Mouse (Mus musculus) neural tube, embryonic 14.5 days (tissue): ENCODE measurements around the gene Rnls. TPM values are rescaled to one million over a fixed set of nuclear protein-coding genes. Genes with fewer than 3 reads are reported as not detected.

ENCODE experiments used
- ATAC-seq: fragments of 200-750 bp; cut with Nextera tagmentation; 2 replicates; pipeline ENCODE4 v1.8.0; 2017; ENCODE audit warnings: low read depth, mild to moderate bottlenecking, moderate TSS enrichment, moderate library complexity
- H3K27ac ChIP-seq: fragments of 300-500 bp; sonication (generic); 2 replicates; pipeline ENCODE4 v1.5.1; 2014; ENCODE audit warnings: low read depth, mild to moderate bottlenecking, control low read depth, low read length, moderate library complexity, mixed read lengths
- H3K27me3 ChIP-seq: fragments of 300-500 bp; sonication (generic); 2 replicates; pipeline ENCODE4 v1.6.1; 2014; ENCODE audit warnings: low read length; ENCODE audit not compliant: control insufficient read depth, insufficient read depth
- H3K36me3 ChIP-seq: fragments of 300-500 bp; sonication (generic); 2 replicates; pipeline ENCODE4 v1.6.1; 2014; ENCODE audit warnings: low read length, mixed read lengths; ENCODE audit not compliant: control insufficient read depth, insufficient read depth
- H3K4me1 ChIP-seq: fragments of 300-500 bp; sonication (generic); 2 replicates; pipeline ENCODE4 v1.6.1; 2014; ENCODE audit warnings: low read length; ENCODE audit not compliant: control insufficient read depth, insufficient read depth
- H3K4me2 ChIP-seq: fragments of 300-500 bp; sonication (generic); 2 replicates; pipeline ENCODE4 v1.6.1; 2014; ENCODE audit warnings: mild to moderate bottlenecking, low read depth, low read length, control low read depth
- H3K4me3 ChIP-seq: fragments of 300-500 bp; sonication (generic); 2 replicates; pipeline ENCODE4 v1.5.1; 2014; ENCODE audit warnings: low read depth, low read length, control low read depth, mixed read lengths
- H3K9ac ChIP-seq: fragments of 300-500 bp; sonication (generic); replicated peaks from 2 replicates; pipeline ENCODE4 v1.6.1; 2014; ENCODE audit warnings: low read depth, mild to moderate bottlenecking, control low read depth, low read length, mixed read lengths
- H3K9me3 ChIP-seq: fragments of 300-500 bp; sonication (generic); 2 replicates; pipeline ENCODE4 v1.6.1; 2016; ENCODE audit warnings: low read length; ENCODE audit not compliant: control insufficient read depth
- WGBS: fragments of 180-500 bp; shearing (Covaris S2); extraction: QIAGEN DNeasy Blood & Tissue Kit; methylation state at CpG from one replicate; pipeline ENCODE4 v1.1.7; 2014; 5-methylcytosine and 5-hydroxymethylcytosine counted together
- polyA plus RNA-seq: library from polyadenylated mRNA; unstranded; fragments of >200 nt; fragmentation: Nextera tagmentation; extraction: Ambion mirVana; gene quantifications from 2 replicates; pipeline ENCODE4 v1.2.1, GENCODE M21; 2014

The Rnls gene
- polyA plus RNA-seq, 1 experiment from 2014 or later: 12.2 TPM

- H3K9ac ChIP-seq: no peak overlapping the region
- no peak overlapping the region for H3K4me2 ChIP-seq
- no peaks in the 10 kb centered on the region for H3K36me3 ChIP-seq
- no peaks in the 10 kb centered on the region for H3K4me1 ChIP-seq
- H3K9me3 ChIP-seq: no peaks in the 10 kb centered on the region
- WGBS: 90% methylated on average over 1 of the region's 1 CpGs
- ATAC-seq: no peak
- no peak overlapping the region for H3K4me3 ChIP-seq
- H3K27me3 ChIP-seq: no peaks in the 10 kb centered on the region
- H3K27ac ChIP-seq: no peak overlapping the region
Observed at GRCm38 (mm10) chr19:33159192-33159591, 232.9 kb downstream of the Rnls start.

GRCm38 (mm10) chr19:33158234-33158633 is 233.9 kb downstream of the Rnls start:
- Histone ChIP-seq H3K4me1 (no peaks in the 10 kb centered on the region), H3K9me3 (no peaks in the 10 kb centered on the region), H3K27ac (no peak overlapping the region), H3K36me3 (no peaks in the 10 kb centered on the region), H3K4me2 (no peak overlapping the region), H3K27me3 (no peaks in the 10 kb centered on the region), H3K4me3 (no peak overlapping the region), H3K9ac (no peak overlapping the region)
- ATAC-seq: no peak
- 86% methylated on average over 2 of the region's 2 CpGs for WGBS

- H3K4me1 ChIP-seq: no peaks in the 10 kb centered on the region
- ATAC-seq: no peak
- H3K4me3 ChIP-seq: no peak overlapping the region
- WGBS: 76% methylated on average over 3 of the region's 3 CpGs
- no peaks in the 10 kb centered on the region for H3K9me3 ChIP-seq
- no peaks in the 10 kb centered on the region for H3K27me3 ChIP-seq
- H3K9ac ChIP-seq: no peak overlapping the region
- H3K4me2 ChIP-seq: no peak overlapping the region
- no peak overlapping the region for H3K27ac ChIP-seq
- H3K36me3 ChIP-seq: no peaks in the 10 kb centered on the region
Observed at GRCm38 (mm10) chr19:33148411-33148810, 243.7 kb downstream of the Rnls start.

GRCm38 (mm10) chr19:33143198-33143597 is 248.9 kb downstream of the Rnls start:
- ATAC-seq: no peak
- Histone ChIP-seq H3K27ac (no peak overlapping the region), H3K4me3 (no peak overlapping the region), H3K9ac (no peak overlapping the region), H3K27me3 (no peaks in the 10 kb centered on the region), H3K9me3 (no peaks in the 10 kb centered on the region), H3K4me2 (no peak overlapping the region), H3K4me1 (no peaks in the 10 kb centered on the region), H3K36me3 (no peaks in the 10 kb centered on the region)
- WGBS: 85% methylated on average over 2 of the region's 2 CpGs

- no peak overlapping the region for H3K4me3 ChIP-seq
- H3K4me1 ChIP-seq: no peaks in the 10 kb centered on the region
- H3K9me3 ChIP-seq: no peaks in the 10 kb centered on the region
- no peak overlapping the region for H3K27ac ChIP-seq
- H3K9ac ChIP-seq: no peak overlapping the region
- no peaks in the 10 kb centered on the region for H3K36me3 ChIP-seq
- WGBS: 89% methylated on average over 5 of the region's 5 CpGs
- no peak overlapping the region for H3K4me2 ChIP-seq
- H3K27me3 ChIP-seq: no peaks in the 10 kb centered on the region
- ATAC-seq: no peak
Observed at GRCm38 (mm10) chr19:33137316-33137715, 254.8 kb downstream of the Rnls start.

- Histone ChIP-seq H3K4me2 (no peak overlapping the region), H3K9me3 (no peaks in the 10 kb centered on the region), H3K9ac (no peak overlapping the region), H3K4me3 (no peak overlapping the region), H3K27me3 (no peaks in the 10 kb centered on the region), H3K4me1 (no peaks in the 10 kb centered on the region), H3K36me3 (no peaks in the 10 kb centered on the region), H3K27ac (no peak overlapping the region)
- 92% methylated on average over 6 of the region's 6 CpGs for WGBS
- no peak for ATAC-seq
Observed at GRCm38 (mm10) chr19:33122611-33123226, 269.4 kb downstream of the Rnls start.

GRCm38 (mm10) chr19:33119947-33120346 is 272.1 kb downstream of the Rnls start:
- Histone ChIP-seq H3K4me3 (no peak overlapping the region), H3K27me3 (no peaks in the 10 kb centered on the region), H3K4me2 (no peak overlapping the region), H3K4me1 (no peaks in the 10 kb centered on the region), H3K9ac (no peak overlapping the region), H3K9me3 (no peaks in the 10 kb centered on the region), H3K27ac (no peak overlapping the region), H3K36me3 (no peaks in the 10 kb centered on the region)
- ATAC-seq: no peak
- WGBS: 88% methylated on average over 5 of the region's 5 CpGs

GRCm38 (mm10) chr19:33118898-33119297 is 273.2 kb downstream of the Rnls start:
- Histone ChIP-seq H3K36me3 (no peaks in the 10 kb centered on the region), H3K4me1 (no peaks in the 10 kb centered on the region), H3K9me3 (no peaks in the 10 kb centered on the region), H3K27ac (no peak overlapping the region), H3K4me2 (no peak overlapping the region), H3K4me3 (no peak overlapping the region), H3K9ac (no peak overlapping the region), H3K27me3 (no peaks in the 10 kb centered on the region)
- ATAC-seq: no peak
- WGBS: 81% methylated on average over 1 of the region's 1 CpGs

GRCm38 (mm10) chr19:33114631-33115295 is 277.3 kb downstream of the Rnls start:
- no peak overlapping the region for H3K4me2 ChIP-seq
- H3K4me1 ChIP-seq: no peaks in the 10 kb centered on the region
- no peak for ATAC-seq
- WGBS: 85% methylated on average over 8 of the region's 8 CpGs
- H3K27ac ChIP-seq: no peak overlapping the region
- H3K36me3 ChIP-seq: no peaks in the 10 kb centered on the region
- no peaks in the 10 kb centered on the region for H3K27me3 ChIP-seq
- H3K9me3 ChIP-seq: no peaks in the 10 kb centered on the region
- no peak overlapping the region for H3K9ac ChIP-seq
- H3K4me3 ChIP-seq: no peak overlapping the region
